Mouse (Mus musculus): ENCODE data around the gene Aes.

Aes gene

DNA sequence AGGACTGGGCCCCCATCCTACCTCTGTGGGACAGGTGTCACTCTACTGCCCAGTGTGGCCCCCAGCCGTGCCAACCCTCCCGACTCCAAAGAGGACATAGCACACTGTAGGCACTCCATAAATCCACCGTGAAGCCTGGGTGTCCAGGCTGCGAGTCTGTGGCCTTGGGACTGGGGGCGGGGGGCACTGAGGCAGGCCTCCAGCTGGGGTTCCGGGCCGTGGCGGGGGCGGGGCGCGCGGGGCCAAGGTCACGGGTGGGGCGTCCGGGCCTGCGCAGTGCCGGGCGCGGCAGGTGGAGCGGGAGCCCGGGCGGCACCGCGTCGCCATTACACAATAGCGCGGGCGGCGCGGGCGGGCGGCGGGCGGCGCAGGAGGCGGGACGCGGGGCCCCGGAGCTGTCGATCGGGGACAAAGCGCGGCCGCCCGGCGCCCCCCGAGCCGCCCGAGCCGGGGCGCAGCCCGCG, at the start of gene Aes:
Gene Aes (plus strand): TSS at position 326 of the 464 bp plus-strand sequence.
- DNase-seq (ENCODE audit: low spot score): no peak

GRCm38 (mm10) chr10:81510246-81510810, 49.0 kb upstream of the Aes start:
- DNase-seq (ENCODE audit: low spot score): no peak

DNA sequence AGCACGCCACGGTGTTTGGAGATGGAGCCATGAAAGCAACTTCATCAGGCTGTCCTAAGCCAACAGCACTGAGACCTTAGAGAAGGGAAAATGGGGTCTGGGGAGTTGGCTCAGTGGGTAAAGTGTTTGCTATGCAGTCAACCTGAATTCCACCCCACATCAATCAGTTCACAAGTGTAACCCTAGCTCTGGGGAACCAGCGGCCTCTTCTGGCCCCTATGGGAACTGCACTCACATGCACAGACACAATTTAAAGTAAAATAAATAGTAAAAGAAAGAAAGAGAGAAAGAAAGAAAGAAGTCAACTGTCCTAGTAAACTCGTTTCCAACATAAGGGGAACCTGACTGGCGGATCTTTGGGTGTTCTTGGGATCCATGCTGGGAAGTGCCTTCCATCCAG, 45.5 kb upstream of the Aes start:
- no peak for DNase-seq (ENCODE audit: low spot score)

DNA sequence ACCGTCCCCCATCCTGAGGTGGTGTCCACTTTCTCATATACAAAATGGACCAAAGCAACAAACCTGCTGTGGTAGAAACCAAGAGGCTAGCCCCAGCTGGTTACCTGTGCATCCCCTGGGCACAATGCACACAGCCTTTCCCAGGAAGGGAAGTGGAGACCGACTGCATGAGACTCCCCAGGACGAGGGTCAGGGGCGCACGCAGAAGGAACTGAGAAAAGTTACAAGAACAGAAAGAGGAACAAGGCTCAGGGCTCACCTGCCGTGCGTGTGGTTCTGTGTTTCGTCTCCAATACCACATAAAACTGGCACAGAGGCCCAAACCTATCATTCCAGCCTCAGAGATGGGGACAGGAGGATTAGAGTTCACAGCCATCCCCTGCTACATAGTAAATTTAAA, 42.1 kb upstream of the Aes start:
- DNase-seq (ENCODE audit: low spot score): no peak

- DNase-seq (ENCODE audit: low spot score): no peak
Observed at GRCm38 (mm10) chr10:81518546-81518945, 40.7 kb upstream of the Aes start.

DNA sequence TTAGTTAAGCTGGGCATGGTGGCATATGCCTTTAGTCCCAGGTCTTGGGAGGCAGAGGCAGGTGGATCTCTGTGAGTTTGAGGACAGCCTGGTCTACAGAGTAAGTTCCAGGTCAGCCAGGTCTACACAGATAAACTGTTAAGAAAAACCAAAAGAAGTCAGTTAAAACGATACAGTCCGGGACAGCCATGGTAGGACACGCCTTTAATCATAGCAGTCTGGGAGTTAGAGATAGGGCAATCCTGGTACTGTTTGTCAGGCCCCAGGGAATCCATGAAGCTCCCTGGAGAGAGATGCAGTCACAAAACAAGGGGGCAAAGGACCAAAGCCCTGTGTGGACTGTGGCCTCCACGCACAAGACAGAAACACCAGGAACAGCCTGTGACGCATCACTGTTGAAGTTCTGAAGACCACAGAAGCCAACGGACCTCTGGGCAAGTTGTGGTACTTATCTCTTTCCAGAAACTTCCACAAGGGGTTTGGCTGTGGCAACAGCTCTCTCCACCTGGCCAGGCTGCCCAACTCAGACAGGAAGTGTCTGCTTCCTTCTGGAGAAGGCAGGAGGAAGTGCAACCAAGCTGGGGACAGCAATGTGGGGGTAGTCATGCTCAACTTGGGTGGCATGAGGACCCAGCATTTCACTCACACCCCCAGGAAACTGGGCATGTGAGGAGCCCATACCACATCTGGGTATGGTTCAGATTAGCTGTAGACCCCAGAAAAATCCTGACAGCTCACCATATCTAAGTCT, 39.9 kb upstream of the Aes start:
- DNase-seq (ENCODE audit: low spot score): no peak

- no peak for DNase-seq (ENCODE audit: low spot score)
Observed at GRCm38 (mm10) chr10:81519978-81520365, 39.3 kb upstream of the Aes start.

- no peak for DNase-seq (ENCODE audit: low spot score)
Observed at GRCm38 (mm10) chr10:81523142-81523541, 36.1 kb upstream of the Aes start.

- no peak for DNase-seq (ENCODE audit: low spot score)
Observed at GRCm38 (mm10) chr10:81523570-81523969, 35.7 kb upstream of the Aes start.

DNA sequence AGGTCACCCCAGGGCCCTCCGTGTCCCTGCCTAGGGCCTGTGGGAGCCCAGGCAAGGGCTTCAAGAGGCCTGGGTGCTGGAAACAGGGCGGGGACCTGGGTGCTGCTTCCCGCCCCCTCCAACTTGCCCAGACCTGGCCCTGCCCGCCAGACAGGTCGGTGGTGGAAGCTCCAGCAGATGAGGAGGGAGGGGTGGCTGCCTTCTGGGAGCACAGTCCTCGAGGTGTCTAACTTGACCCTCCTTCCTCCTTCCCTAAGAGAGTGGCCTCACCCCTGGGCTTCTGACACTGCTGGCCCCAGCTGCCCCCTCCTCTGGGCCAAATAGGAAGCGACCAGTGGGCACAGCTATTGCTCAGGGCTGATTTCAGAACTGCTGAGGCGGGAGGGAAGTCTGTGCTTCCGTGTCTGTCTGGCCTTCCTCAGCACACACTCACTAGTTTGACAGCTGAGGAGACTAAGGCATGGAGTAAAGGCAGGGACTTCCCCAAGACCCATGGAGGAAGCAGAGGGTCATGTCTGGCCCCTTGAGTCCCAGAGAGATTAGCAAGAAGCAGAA, 35.2 kb upstream of the Aes start, which contains the start of gene Gna15:
Gene Gna15 (minus strand): TSS at position 175 of the 555 bp plus-strand sequence.
- DNase-seq (ENCODE audit: low spot score): no peak

DNA sequence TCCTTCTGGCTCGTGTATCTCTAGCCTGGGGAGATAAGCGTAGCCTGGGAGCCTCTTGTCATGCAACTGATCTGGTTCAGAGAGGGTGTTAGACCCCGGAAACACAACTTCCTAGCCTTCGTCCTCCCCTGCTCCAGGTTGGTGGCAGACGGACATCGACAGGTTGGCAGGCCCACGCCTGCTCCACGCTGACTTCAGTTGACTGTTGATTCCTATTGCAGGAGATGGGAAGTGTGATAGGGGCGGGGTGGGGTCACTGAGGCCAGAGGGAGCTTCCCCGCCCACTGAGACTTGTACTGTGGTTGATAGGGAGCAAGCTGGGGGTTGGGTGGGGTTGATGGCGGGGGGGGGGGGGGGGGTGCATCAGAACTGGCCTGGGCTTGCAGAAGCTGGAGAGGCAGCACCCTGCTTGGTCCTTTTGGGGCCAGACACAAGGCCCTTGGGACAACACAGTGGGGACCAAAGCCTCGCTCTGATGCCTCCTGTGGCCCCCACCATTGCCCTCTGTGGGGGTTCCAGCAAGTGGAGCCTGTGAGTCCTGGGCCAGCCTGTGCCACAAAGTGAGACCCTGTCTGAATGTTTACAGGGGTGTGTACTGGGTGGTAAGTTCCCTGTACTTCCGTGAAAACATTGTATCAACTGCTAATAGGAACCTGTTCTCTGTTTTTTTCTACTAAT, 34.1 kb upstream of the Aes start:
- DNase-seq (ENCODE audit: low spot score): no peak

DNA sequence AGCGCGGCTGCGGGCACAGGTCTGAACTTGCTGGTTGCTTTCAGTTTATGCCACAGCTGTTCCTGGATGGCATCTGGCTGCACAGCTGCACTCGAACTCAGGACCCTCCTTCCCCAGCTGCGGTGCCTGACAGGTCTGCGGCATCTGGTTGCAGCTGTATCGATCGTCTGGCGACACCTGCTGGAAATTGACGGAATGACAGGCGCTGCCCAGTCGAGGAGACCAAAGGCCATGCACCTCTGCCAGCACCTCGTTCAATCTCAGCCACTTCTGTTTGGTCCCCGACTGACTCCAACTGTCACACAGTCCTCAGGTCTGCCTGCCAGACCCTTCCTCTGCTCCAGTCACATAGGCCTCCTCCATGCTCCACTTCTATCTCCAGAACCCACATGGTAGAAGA, 32.5 kb upstream of the Aes start:
- peak; percentile 60 for DNase-seq (ENCODE audit: low spot score)

- no peak for DNase-seq (ENCODE audit: low spot score)
Observed at GRCm38 (mm10) chr10:81534826-81535225, 24.5 kb upstream of the Aes start.

DNA sequence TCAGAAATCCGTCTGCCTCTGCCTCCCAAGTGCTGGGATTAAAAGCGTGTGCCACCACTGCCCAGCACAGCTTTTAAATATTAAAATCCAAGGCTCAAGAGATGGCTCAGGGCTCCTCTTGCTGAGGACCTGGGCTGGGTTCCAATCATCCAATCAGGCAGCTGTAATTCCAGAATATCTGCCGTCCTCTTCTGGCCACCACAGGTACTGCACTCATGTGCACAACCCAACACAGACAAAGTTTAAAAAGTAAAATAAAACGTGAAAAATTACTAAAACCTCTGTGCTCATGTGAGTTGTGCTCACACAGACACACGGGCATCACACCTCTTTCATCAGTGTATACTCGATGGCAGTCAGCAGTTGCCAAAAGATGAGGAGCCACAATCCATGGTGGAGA, 22.6 kb upstream of the Aes start:
- no peak for DNase-seq (ENCODE audit: low spot score)

DNA sequence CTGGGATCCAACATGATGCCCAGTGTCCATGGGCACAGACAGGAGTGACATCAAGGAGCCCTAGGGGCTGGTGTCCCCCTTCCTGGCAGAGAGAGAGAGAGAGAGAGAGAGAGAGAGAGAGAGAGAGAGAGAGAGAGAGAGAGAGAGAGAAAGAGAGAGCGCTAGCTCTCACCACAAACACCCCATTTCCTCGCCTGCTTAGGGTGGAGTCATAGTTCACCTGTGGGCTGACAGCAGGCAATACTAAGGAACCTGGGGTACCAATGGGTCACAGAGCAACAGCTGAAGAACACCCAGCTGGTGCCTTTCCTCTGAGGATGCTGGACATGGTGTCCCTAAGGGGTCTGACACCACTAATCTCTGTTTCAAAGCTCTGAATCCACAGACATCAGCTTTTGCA, 21.9 kb upstream of the Aes start:
- DNase-seq (ENCODE audit: low spot score): no peak

GRCm38 (mm10) chr10:81538321-81539048, 20.8 kb upstream of the Aes start:
- DNase-seq (ENCODE audit: low spot score): no peak

- no peak for DNase-seq (ENCODE audit: low spot score)
Observed at GRCm38 (mm10) chr10:81541363-81541762, 17.9 kb upstream of the Aes start.

DNA sequence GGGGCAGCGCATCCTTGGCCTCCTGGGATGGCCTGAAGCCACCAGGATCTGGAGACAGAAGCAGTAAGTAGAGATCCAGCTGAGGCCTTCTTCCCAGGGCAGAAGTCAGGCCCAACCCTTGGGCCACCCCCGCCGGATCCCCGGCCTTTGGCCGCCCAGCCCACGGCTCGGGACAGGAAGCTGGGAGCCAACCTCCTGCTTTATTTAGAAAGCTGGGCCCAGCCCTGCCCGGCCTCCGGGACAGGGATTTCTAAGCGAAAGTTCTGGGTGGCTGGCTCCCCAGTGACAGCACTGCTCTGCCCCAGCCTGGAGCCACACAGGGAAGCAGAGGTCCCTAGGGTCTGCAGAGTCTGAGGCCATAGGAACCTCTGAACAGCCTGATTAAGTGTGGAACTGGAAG, 17.5 kb upstream of the Aes start:
- no peak for DNase-seq (ENCODE audit: low spot score)

DNA sequence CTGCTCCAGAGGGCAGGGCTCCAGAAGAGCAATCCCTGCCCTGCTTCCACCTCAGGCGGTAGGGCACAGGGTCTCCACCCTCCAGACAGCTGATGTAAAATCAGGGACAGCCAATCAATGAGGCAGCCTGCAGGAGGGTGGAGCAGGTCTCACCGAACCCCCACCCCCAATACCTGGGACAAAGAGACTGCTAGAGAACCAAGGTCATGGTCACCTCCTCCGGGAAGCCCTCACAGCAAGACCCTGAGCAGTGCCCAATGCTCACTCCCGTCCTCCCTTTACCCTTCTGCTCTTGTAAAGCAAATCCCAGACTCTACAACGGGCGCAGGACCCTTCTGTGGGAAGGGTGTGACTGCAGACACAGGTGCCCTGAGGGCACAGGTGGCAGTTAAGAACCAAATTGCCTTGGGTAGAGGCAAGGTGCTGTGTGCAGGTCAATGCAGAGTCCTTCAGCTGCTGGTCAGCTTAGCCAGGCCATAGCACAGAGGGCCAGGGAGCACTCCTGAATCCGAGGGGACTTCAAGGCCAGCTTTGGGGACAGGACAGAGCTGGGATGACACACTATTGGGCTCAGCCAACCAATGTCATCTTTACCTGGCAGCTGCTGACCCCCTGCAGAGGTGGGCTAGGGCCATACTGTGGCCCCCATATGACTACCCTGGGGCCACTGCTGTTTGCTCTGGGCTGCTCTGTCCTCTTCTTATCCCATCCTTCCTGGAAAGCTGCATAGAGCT, 16.4 kb upstream of the Aes start:
- no peak for DNase-seq (ENCODE audit: low spot score)

DNA sequence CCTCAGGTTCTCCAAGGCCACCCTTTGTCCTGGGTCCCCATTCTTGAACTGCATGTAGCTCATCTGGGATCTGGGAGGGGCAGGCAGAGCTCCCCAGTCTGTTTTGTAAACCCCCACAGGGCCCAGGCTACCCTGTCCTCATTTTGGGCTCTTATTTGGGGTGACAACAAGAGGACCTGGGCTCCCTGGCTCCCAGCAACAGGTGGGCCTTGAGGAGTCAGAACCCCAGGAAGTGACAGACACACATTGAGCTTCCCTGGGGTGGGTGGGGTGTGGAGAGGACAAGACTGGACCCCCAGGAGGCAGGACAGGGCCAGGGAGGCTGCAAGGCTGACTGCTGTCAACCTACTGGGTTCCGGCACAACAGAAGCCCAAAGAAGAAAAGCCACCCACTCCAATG, 15.7 kb upstream of the Aes start:
- no peak for DNase-seq (ENCODE audit: low spot score)

GRCm38 (mm10) chr10:81544296-81545160, 14.8 kb upstream of the Aes start:
- no peak for DNase-seq (ENCODE audit: low spot score)
